Mouse (Mus musculus) midbrain, embryonic 13.5 days (tissue): ENCODE measurements at regions not wholly inside any gene's neighbourhood (a gene's known extent, or its start where the extent isn't known, plus 50 kb on each side); places are given as distances from the start of the nearest gene placed in this dataset.

Experiments used
- ATAC-seq: fragments of 200-750 bp; cut with Nextera tagmentation; 2 replicates; pipeline ENCODE4 v1.8.0; 2017; ENCODE audit warnings: mild to moderate bottlenecking, moderate TSS enrichment, moderate library complexity
- H3K27ac ChIP-seq: fragments of 300-500 bp; sonication (generic); 2 replicates; pipeline ENCODE4 v1.5.1; 2015; ENCODE audit warnings: inconsistent platforms, mild to moderate bottlenecking, moderate library complexity
- H3K27me3 ChIP-seq: fragments of 300-500 bp; sonication (generic); 2 replicates; pipeline ENCODE4 v1.6.1; 2015; ENCODE audit warnings: mild to moderate bottlenecking, inconsistent platforms
- H3K36me3 ChIP-seq: fragments of 300-500 bp; sonication (generic); 2 replicates; pipeline ENCODE4 v1.6.1; 2015; ENCODE audit warnings: mild to moderate bottlenecking, inconsistent platforms
- H3K4me1 ChIP-seq: fragments of 300-500 bp; sonication (generic); replicated peaks from 2 replicates; pipeline ENCODE4 v1.6.1; 2015; ENCODE audit warnings: inconsistent platforms
- H3K4me2 ChIP-seq: fragments of 300-500 bp; sonication (generic); replicated peaks from 2 replicates; pipeline ENCODE4 v1.6.1; 2015; ENCODE audit warnings: moderate library complexity, mild to moderate bottlenecking, inconsistent platforms
- H3K4me3 ChIP-seq: fragments of 300-500 bp; sonication (generic); replicated peaks from 2 replicates; pipeline ENCODE4 v1.5.1; 2015; ENCODE audit warnings: mild to moderate bottlenecking, inconsistent platforms
- H3K9ac ChIP-seq: fragments of 300-500 bp; sonication (generic); replicated peaks from 2 replicates; pipeline ENCODE4 v1.6.1; 2015; ENCODE audit warnings: mild to moderate bottlenecking, inconsistent platforms
- H3K9me3 ChIP-seq: fragments of 300-500 bp; sonication (generic); 2 replicates; pipeline ENCODE4 v1.6.1; 2016; ENCODE audit warnings: mild to moderate bottlenecking, inconsistent platforms
- WGBS: fragments of 180-500 bp; shearing (Covaris S2); methylation state at CpG from one replicate; pipeline ENCODE4 v1.1.7; 2015; 5-methylcytosine and 5-hydroxymethylcytosine counted together

- WGBS = 85% methylated on average over 2 of the region's 2 CpGs
- no peak overlapping the region for H3K4me2 ChIP-seq
- H3K9ac ChIP-seq = no peak overlapping the region
- no peaks in the 10 kb centered on the region for H3K9me3 ChIP-seq
- no peak for ATAC-seq
- H3K36me3 ChIP-seq = no peaks in the 10 kb centered on the region
- H3K4me3 ChIP-seq = no peak overlapping the region
- H3K27me3 ChIP-seq = peaks cover 11% of the 10 kb centered on the region; the same call in 1 of the 2 replicates
- H3K27ac ChIP-seq = no peak overlapping the region
- H3K4me1 ChIP-seq = peaks cover 10% of the 10 kb centered on the region
Measured at GRCm38 (mm10) chr13:64007688-64008087, 81.3 kb downstream of the Hsd17b3 start.

GRCm38 (mm10) chr13:64002945-64003459, 86.0 kb downstream of the Hsd17b3 start:
- ATAC-seq = no peak
- no peak overlapping the region for H3K4me2 ChIP-seq
- peaks cover 19% of the 10 kb centered on the region; the same call in 1 of the 2 replicates for H3K27me3 ChIP-seq
- H3K4me3 ChIP-seq = no peak overlapping the region
- H3K4me1 ChIP-seq = peaks cover 16% of the 10 kb centered on the region
- 3% methylated on average over 6 of the region's 6 CpGs for WGBS
- H3K9ac ChIP-seq = 0 out of 2 replicates have a peak overlapping the region, but pooled peaks have one; percentile 32
- no peaks in the 10 kb centered on the region for H3K9me3 ChIP-seq
- no peaks in the 10 kb centered on the region for H3K36me3 ChIP-seq
- H3K27ac ChIP-seq = no peak overlapping the region

GRCm38 (mm10) chr13:64000303-64000702, 88.7 kb downstream of the Hsd17b3 start:
- no peak overlapping the region for H3K27ac ChIP-seq
- no peaks in the 10 kb centered on the region for H3K36me3 ChIP-seq
- H3K4me1 ChIP-seq = peaks cover 16% of the 10 kb centered on the region
- H3K27me3 ChIP-seq = peaks cover 19% of the 10 kb centered on the region; the same call in 1 of the 2 replicates
- H3K9ac ChIP-seq = no peak overlapping the region
- H3K4me2 ChIP-seq = no peak overlapping the region
- 87% methylated on average over 6 of the region's 6 CpGs for WGBS
- ATAC-seq = no peak
- no peak overlapping the region for H3K4me3 ChIP-seq
- H3K9me3 ChIP-seq = no peaks in the 10 kb centered on the region

GRCm38 (mm10) chr13:63998647-63999046, 90.4 kb downstream of the Hsd17b3 start:
- Histone ChIP-seq H3K4me3 (no peak overlapping the region), H3K36me3 (no peaks in the 10 kb centered on the region), H3K27me3 (peaks cover 13% of the 10 kb centered on the region; the same call in 1 of the 2 replicates), H3K4me1 (peaks cover 14% of the 10 kb centered on the region), H3K4me2 (no peak overlapping the region), H3K27ac (no peak overlapping the region), H3K9me3 (no peaks in the 10 kb centered on the region), H3K9ac (no peak overlapping the region)
- 53% methylated on average over 10 of the region's 10 CpGs for WGBS
- ATAC-seq = no peak

GRCm38 (mm10) chr13:63993857-63994477, 95.1 kb downstream of the Hsd17b3 start:
- H3K9me3 ChIP-seq = no peaks in the 10 kb centered on the region
- no peak overlapping the region for H3K4me3 ChIP-seq
- 85% methylated on average over 12 of the region's 12 CpGs for WGBS
- H3K27ac ChIP-seq = no peak overlapping the region
- 0 out of 2 replicates have a peak, but pooled peaks cover 3% of the 10 kb centered on the region for H3K27me3 ChIP-seq
- no peak overlapping the region for H3K4me2 ChIP-seq
- no peaks in the 10 kb centered on the region for H3K36me3 ChIP-seq
- H3K9ac ChIP-seq = no peak overlapping the region
- no peak for ATAC-seq
- H3K4me1 ChIP-seq = peaks cover 7% of the 10 kb centered on the region

- no peak overlapping the region for H3K4me3 ChIP-seq
- 69% methylated on average over 1 of the region's 1 CpGs for WGBS
- no peaks in the 10 kb centered on the region for H3K9me3 ChIP-seq
- no peak for ATAC-seq
- peaks cover 11% of the 10 kb centered on the region; the same call in 1 of the 2 replicates for H3K27me3 ChIP-seq
- H3K27ac ChIP-seq = no peak overlapping the region
- no peak overlapping the region for H3K9ac ChIP-seq
- peaks cover 5% of the 10 kb centered on the region for H3K4me1 ChIP-seq
- H3K36me3 ChIP-seq = no peaks in the 10 kb centered on the region
- no peak overlapping the region for H3K4me2 ChIP-seq
Measured at GRCm38 (mm10) chr13:63992989-63993388, 96.0 kb downstream of the Hsd17b3 start.

- H3K27me3 ChIP-seq = peaks cover 19% of the 10 kb centered on the region
- no peak overlapping the region for H3K9ac ChIP-seq
- no peak overlapping the region; the same call in 1 of the 2 replicates for H3K4me2 ChIP-seq
- no peaks in the 10 kb centered on the region for H3K9me3 ChIP-seq
- H3K4me1 ChIP-seq = peaks cover 12% of the 10 kb centered on the region
- ATAC-seq = peak; percentile 62
- 0 out of 2 replicates have a peak overlapping the region, but pooled peaks have one; percentile 49 for H3K27ac ChIP-seq
- WGBS = 19% methylated on average over 8 of the region's 8 CpGs
- H3K36me3 ChIP-seq = no peaks in the 10 kb centered on the region
- no peak overlapping the region for H3K4me3 ChIP-seq
Measured at GRCm38 (mm10) chr13:63990480-63990958, 98.5 kb downstream of the Hsd17b3 start.

GRCm38 (mm10) chr13:63989769-63990168, 99.3 kb downstream of the Hsd17b3 start:
- peaks cover 19% of the 10 kb centered on the region for H3K27me3 ChIP-seq
- no peak overlapping the region for H3K27ac ChIP-seq
- no peaks in the 10 kb centered on the region for H3K36me3 ChIP-seq
- peaks cover 18% of the 10 kb centered on the region for H3K4me1 ChIP-seq
- no peak overlapping the region for H3K4me2 ChIP-seq
- WGBS = 91% methylated on average over 2 of the region's 2 CpGs
- H3K9ac ChIP-seq = no peak overlapping the region
- no peak for ATAC-seq
- H3K4me3 ChIP-seq = no peak overlapping the region
- H3K9me3 ChIP-seq = no peaks in the 10 kb centered on the region

- Histone ChIP-seq H3K36me3 (no peaks in the 10 kb centered on the region), H3K4me2 (no peak overlapping the region), H3K27ac (no peak overlapping the region), H3K4me3 (no peak overlapping the region), H3K4me1 (peaks cover 21% of the 10 kb centered on the region), H3K27me3 (peaks cover 19% of the 10 kb centered on the region), H3K9me3 (no peaks in the 10 kb centered on the region), H3K9ac (no peak overlapping the region)
- ATAC-seq = no peak
- 94% methylated on average over 4 of the region's 4 CpGs for WGBS
Measured at GRCm38 (mm10) chr13:63988263-63988662, 100.8 kb downstream of the Hsd17b3 start.

GRCm38 (mm10) chr13:63986681-63987080, 102.3 kb downstream of the Hsd17b3 start:
- Histone ChIP-seq H3K27me3 (peaks cover 28% of the 10 kb centered on the region), H3K27ac (no peak overlapping the region), H3K9me3 (no peaks in the 10 kb centered on the region), H3K4me1 (peaks cover 21% of the 10 kb centered on the region), H3K4me3 (no peak overlapping the region), H3K4me2 (no peak overlapping the region), H3K36me3 (no peaks in the 10 kb centered on the region), H3K9ac (no peak overlapping the region)
- ATAC-seq = no peak
- 92% methylated on average over 5 of the region's 5 CpGs for WGBS

- no peaks in the 10 kb centered on the region for H3K36me3 ChIP-seq
- ATAC-seq = peak; percentile 81
- no peak overlapping the region for H3K27ac ChIP-seq
- H3K4me3 ChIP-seq = no peak overlapping the region
- peaks cover 29% of the 10 kb centered on the region for H3K27me3 ChIP-seq
- H3K4me2 ChIP-seq = no peak overlapping the region
- WGBS = 18% methylated on average over 4 of the region's 4 CpGs
- H3K9me3 ChIP-seq = no peaks in the 10 kb centered on the region
- no peak overlapping the region for H3K9ac ChIP-seq
- peaks cover 22% of the 10 kb centered on the region for H3K4me1 ChIP-seq
Measured at GRCm38 (mm10) chr13:63985590-63985989, 103.4 kb downstream of the Hsd17b3 start.

GRCm38 (mm10) chr13:63985086-63985485, 103.9 kb downstream of the Hsd17b3 start:
- Histone ChIP-seq H3K4me1 (peaks cover 24% of the 10 kb centered on the region), H3K4me2 (no peak overlapping the region), H3K9me3 (no peaks in the 10 kb centered on the region), H3K36me3 (no peaks in the 10 kb centered on the region), H3K27me3 (peaks cover 29% of the 10 kb centered on the region), H3K27ac (no peak overlapping the region), H3K9ac (no peak overlapping the region), H3K4me3 (no peak overlapping the region)
- no peak for ATAC-seq
- 84% methylated on average over 5 of the region's 5 CpGs for WGBS
